Mouse (Mus musculus): ENCODE data around the gene Pik3c2b.
A peak's percentile ranks its signal among the peaks of the same experiment; 100 is the strongest.
"Not testable (repeated sequence)": the region's sequence is repeated elsewhere in the genome, so short reads cannot be mapped to it uniquely, and the experiment has no call there.

Gene Pik3c2b

GRCm38 (mm10) chr1:133045011-133045860, at the start of gene Pik3c2b:
Pik3c2b (plus strand) TSS chr1:133045667.
- DNase-seq (ENCODE audit: low spot score in 2 of 2) = no peak

- no peak for DNase-seq (ENCODE audit: low spot score in 2 of 2)
Measured at GRCm38 (mm10) chr1:133000347-133000746, 45.1 kb upstream of the Pik3c2b start.

GRCm38 (mm10) chr1:133006571-133006970, 38.9 kb upstream of the Pik3c2b start:
- no peak for DNase-seq (ENCODE audit: low spot score in 2 of 2)

DNA sequence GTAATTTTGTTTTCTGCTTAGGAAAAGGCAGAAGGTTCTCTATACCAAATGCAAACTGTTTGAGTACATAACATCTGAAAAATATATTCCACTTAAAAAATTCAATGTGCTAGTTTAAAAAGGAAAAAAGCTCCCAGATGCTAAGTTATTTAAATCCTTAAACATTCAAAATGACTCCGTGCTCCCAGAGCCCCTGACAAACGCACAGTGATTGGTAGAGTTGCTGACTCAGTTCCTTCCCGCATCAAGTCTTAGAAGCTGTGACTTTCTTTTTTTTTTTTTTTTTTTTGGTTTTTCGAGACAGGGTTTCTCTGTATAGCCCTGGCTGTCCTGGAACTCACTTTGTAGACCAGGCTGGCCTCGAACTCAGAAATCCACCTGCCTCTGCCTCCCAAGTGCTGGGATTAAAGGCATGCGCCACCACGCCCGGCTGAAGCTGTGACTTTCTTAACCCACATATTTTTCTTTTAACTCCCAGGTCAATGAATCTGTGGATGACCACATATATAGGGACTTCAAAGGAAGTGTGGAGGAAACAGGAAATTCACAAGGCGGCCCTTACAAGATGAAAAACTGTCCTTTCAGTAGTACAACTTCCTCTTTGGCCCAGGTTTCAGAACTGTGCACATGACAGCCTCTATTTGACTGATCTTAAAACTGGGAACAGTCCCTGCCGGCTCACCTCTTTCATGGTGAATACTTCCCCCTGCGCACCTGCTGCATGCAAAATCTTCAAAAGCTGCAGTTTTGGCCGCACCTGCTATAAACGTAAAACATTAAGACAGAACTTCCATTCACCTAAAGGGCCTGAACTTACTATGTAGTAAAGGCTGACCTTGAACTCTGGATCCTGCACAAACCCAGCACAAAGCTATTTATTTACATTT, 33.3 kb upstream of the Pik3c2b start:
- DNase-seq (ENCODE audit: low spot score in 2 of 2) = no peak

GRCm38 (mm10) chr1:133013331-133013730, 32.1 kb upstream of the Pik3c2b start:
- DNase-seq (ENCODE audit: low spot score in 2 of 2) = no peak

GRCm38 (mm10) chr1:133014196-133014595, 31.3 kb upstream of the Pik3c2b start:
- DNase-seq (ENCODE audit: low spot score in 2 of 2) = no peak

DNA sequence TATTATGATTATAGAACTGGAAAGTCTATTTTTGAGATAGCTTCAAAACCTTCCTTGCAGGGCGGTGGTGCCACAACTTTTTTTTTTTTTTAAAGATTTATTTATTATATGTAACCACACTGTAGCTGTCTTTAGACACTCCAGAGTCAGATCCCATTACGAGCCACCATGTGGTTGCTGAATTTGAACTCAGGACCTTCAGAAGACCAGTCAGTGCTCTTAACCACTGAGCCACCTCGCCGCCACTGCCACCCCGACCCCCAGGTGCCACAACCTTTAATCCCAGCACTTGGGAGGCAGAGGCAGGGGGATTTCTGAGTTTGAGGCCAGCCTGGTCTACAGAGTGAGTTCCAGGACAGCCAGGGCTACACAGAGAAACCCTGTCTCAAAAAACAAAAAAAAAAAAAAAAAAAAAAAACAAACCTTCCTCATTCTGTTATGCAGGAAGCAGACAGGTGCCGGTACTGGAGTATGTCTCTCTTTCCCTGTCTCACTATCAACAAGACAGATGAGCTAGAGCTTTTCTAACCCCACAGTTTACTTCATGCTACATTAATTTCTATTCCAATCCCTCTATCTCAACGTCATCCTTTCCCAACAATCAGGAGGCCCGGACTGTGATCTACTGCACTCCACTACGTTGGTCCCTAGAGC, 28.6 kb upstream of the Pik3c2b start:
- DNase-seq (ENCODE audit: low spot score in 2 of 2) = no peak

- no peak for DNase-seq (ENCODE audit: low spot score in 2 of 2)
Measured at GRCm38 (mm10) chr1:133018580-133018979, 26.9 kb upstream of the Pik3c2b start.

- DNase-seq (ENCODE audit: low spot score in 2 of 2) = no peak
Measured at GRCm38 (mm10) chr1:133019312-133019711, 26.2 kb upstream of the Pik3c2b start.

DNA sequence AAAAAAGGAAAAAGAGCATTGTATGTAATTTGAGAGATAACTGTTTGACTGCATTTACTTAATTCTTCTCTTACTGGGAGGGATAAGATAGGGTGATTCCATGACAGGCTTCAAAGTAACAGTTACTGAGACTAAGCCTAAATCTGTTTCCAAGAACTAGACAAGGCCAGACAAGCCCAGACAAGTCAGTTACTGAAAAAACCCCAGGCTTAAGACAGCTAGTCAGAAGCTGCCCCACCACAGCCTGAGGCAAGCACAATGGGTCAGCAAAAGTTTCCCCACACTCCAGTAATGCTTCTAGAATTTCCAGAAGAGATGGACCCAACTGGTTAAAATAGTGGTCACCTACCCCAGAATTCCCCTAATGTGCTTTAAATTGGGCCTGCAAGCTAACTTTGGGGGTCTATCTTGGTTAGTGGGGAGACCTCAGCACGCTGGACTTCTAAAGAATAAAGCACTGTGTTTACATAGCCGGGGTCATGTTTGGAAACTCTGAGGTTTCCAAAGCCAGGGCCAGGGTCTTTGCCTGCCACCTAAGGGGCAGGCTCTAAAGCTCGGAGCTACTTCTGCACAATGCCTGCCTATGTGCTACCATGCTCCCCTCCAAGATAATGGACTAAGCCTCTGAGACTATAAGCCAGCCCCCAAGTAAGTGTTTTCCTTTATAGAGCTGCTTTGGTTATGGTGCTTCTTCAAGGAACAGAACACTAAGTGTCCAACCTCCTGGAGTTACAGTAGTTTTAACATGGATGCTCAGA, 25.2 kb upstream of the Pik3c2b start:
- DNase-seq (ENCODE audit: low spot score in 2 of 2) = no peak

DNA sequence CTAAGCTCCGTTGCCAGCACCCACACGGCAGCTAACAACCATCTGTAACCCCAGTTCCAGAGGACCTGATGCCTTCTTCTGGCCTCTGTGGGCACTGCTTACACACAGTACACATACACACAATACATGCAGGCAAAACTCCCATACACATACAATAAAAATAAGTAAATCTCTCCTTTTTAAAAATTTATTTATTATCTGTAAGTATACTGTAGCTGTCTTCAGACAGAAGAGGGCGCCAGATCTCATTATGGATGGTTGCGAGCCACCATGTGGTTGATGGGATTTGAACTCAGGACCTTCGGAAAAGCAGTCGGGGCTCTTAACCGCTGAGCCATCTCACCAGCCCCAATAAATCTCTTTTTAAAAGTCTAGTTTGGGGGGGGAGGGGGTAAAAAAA, 24.1 kb upstream of the Pik3c2b start:
- no peak for DNase-seq (ENCODE audit: low spot score in 2 of 2)

- DNase-seq (ENCODE audit: low spot score in 2 of 2) = not testable (repeated sequence)
Measured at GRCm38 (mm10) chr1:133021971-133022370, 23.5 kb upstream of the Pik3c2b start.

GRCm38 (mm10) chr1:133023723-133024122, 21.7 kb upstream of the Pik3c2b start:
- DNase-seq (ENCODE audit: low spot score in 2 of 2) = not testable (repeated sequence)

GRCm38 (mm10) chr1:133024426-133024825, 21.0 kb upstream of the Pik3c2b start:
- DNase-seq (ENCODE audit: low spot score in 2 of 2) = no peak

- DNase-seq (ENCODE audit: low spot score in 2 of 2) = peak; percentile 87 to 90
Measured at GRCm38 (mm10) chr1:133025051-133025795, 20.2 kb upstream of the Pik3c2b start.

DNA sequence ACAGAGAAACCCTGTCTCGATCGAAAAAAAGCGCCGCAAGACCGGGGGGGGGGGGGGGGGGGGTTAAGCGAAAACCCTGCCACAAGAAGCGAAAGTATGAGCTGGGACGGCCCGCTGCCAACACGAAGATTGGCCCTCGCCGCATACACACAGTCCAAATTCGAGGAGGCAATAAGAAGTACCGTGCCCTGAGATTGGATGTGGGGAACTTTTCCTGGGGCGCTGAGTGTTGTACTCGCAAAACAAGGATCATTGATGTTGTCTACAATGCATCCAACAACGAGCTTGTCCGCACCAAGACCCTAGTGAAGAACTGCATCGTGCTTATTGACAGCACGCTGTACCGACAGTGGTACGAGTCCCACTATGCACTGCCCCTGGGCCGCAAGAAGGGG, 19.7 kb upstream of the Pik3c2b start:
- not testable (repeated sequence) for DNase-seq (ENCODE audit: low spot score in 2 of 2)

DNA sequence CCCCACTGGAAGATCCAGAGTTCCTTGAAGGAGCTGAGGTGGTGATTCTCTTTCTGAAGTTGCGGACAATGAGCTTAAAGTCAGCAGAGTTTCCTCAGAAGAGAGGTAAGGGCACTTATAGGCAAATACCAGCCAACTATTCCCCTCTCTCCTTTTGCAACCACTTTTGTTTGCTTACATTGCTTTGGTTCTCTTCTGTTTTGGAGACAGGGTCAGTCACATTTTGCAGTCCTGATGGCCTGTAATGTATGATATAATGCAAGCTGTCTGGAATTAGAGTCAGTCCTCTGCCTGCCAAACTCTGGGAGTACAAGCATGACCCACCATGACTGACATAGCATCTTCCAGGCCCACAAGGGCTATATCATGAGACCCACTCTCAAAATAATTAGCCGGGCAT, 18.3 kb upstream of the Pik3c2b start:
- no peak for DNase-seq (ENCODE audit: low spot score in 2 of 2)

GRCm38 (mm10) chr1:133027980-133028379, 17.5 kb upstream of the Pik3c2b start:
- DNase-seq (ENCODE audit: low spot score in 2 of 2) = no peak

- DNase-seq (ENCODE audit: low spot score in 2 of 2) = no peak
Measured at GRCm38 (mm10) chr1:133029744-133030143, 15.7 kb upstream of the Pik3c2b start.

DNA sequence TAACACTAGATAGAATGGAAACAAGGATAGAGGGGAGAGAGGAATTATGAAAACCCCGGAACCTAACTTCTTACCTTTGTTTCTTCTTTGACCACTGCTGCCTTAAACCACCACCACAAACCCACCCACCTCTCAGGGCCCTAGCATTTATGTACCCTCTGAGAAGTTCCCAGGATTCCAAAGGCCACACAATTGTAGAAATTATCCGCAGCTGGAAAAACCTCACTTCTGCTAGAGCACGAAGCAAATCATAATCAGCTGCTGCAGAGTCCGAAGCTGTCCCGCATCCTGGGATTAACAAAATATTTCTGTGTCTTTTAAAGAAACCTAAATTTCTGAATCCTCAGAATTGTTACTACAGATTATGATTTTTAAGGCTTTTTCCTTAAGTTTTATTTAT, 15.0 kb upstream of the Pik3c2b start, which contains the start of gene Mdm4:
Gene Mdm4 (minus strand): TSS at position 101 of the 400 bp plus-strand sequence.
- DNase-seq (ENCODE audit: low spot score in 2 of 2) = no peak

DNA sequence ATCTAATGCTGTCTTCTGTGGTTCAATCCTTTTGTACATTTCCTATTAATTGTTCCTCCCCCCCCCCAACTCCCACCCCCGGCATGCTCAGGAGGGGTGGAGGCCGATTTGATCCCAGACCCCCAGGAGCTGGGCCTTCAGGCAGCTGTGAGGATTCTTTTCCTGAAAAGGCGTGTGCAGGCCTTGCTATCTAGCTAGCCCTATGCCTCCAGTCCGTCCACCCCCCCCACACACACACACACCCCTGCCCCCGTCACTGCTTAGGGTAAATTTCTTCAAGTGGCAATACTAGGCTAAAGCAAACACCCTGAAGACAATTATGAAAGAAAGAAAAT, 12.5 kb upstream of the Pik3c2b start:
- DNase-seq (ENCODE audit: low spot score in 2 of 2) = no peak
